Mouse (Mus musculus): ENCODE measurements around the gene Pitx2.

The Pitx2 gene

DNA sequence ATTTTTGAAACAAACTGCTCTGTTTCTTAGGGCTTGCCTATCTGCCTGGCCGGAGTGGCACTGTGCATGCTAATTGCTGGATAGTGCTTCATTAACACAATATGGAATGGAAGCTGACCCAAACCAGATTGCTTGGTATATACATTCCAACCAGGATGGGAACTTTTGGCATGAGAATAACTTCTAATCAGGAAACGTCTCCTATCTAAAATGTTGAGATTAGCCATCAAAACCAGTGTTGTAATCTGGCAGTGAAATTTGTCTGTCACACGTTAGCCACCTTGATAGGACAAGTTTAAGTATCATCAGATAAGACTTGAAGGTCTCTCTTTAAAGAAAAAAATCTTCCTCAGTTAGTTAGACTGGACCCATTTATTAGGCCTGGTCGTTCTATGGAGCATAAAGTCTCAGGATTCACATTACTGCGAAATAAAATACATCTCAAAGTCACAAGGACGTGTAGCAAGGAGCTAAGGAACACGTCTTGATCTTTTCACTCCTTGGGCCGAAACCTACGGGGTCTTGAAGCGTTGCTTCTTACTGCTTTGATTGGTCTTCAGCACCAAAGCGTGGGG lies 2.1 kb downstream of the Pitx2 start:
- DNase-seq (ENCODE audit: low spot score in 2 of 2), result no peak

DNA sequence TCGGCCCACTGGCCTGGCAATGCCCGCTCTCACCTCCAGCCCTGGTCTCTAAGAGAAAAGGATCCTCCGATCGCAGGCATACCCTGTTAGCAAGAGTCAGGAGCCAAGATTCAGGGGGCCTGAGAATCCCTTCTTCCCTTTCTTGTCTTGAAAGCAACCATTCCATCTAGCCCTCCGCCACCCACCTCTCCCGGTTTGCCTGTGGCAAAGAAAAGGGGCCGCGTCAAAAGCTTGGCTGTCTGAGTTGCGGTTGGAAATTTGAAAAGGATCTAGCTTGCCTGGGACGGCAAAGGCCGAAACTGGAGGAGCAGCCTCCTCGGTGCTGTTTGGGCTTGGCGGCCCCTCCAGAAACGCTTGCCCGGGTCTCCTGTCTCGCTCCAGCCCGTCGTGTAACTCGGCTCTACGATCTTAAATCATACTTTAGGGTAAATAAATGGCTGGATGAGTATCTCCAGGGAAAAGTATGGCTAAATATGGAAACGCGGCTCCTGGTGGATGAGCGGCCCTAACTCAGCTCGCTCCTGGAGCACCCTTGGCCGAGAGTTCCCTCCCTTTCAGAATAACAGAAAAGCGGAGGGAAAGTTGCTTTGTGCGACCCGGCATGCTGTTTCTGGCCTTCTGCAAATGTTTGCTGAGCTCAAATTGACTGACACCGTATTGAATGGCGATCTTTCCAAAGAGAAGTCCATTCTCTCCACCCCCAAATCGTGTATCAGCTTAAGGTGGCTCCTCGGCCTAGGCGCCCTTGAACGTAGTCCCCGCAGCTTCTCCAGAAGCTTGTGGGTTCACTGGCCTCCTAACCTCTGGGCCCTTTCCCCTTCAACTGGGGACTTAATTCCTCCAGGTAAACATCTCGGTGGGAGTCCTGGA lies 3.4 kb downstream of the Pitx2 start:
- no peak for DNase-seq (ENCODE audit: low spot score in 2 of 2)

DNA sequence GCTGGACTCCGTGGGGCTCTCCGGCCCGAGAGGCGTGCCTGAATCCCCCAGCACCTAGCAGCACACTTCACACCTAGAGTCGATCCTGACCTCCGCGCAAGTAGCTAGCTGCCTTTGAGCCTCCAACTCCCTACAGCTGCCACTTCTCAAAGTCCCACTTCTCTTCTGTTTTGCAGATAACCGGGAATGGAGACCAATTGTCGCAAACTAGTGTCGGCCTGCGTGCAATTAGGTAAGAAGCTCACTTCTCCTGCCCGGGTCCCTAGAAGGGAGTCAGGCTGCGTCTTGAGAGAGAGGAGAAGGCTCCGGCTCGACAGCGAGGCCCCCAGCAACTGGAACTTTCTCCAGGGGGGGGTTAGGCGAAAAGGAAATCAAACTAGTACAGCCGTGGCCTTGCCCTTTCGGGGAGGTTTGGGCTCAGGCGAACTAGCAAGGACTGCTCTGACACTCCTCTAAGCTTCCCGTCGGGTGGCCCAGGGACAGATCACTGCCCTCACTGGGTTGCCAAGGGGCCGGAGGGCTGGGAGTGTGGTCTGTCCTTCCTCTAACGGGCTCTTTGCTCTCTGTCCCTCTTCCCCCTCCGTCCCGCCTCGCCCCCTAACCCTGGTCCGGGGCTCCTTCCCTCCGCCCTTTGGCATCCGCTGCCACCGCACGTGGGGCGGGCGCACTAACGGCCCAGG lies 4.2 kb downstream of the Pitx2 start:
- DNase-seq (ENCODE audit: low spot score in 2 of 2), result no peak

DNA sequence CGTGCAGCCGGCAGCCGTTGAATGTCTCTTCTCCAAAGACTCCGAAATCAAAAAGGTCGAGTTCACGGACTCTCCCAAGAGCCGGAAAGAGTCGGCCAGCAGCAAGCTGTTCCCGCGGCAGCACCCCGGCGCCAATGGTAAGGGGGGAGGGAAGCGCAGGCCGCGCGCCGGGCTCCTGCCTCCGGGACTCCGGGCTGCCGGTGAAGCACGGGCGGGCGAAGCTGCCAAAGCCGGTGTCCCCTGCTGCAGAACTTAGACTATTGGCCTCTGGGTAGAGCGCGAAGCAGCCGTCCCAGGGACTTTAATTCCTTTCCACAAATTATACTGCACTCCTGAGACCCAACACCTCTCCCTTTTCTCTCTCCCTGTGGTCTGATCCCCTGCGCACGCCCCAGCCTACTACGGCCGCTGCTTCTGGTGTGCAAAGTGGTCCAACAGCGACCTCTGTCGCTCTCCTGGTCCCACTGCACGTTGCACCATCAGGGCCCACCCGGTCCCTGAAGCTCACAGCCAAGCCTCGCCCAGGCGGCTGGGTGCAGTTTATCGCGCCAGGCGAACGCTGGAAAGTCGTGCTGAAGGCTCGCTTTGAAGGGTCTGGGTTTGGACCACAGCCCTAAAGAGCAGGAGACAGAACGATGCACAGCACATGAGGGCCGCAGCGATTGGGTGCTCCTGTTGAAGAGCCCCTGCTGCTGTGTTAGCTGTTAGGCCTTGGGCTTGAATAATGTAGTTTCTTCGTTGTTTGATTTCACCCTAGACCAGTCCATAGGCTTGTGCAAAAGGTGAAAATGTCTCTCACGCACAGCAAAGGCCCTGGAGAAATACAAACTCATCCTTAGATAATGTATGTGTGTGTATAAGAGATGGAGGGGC lies 5.0 kb downstream of the Pitx2 start:
- DNase-seq (ENCODE audit: low spot score in 2 of 2), result no peak

DNA sequence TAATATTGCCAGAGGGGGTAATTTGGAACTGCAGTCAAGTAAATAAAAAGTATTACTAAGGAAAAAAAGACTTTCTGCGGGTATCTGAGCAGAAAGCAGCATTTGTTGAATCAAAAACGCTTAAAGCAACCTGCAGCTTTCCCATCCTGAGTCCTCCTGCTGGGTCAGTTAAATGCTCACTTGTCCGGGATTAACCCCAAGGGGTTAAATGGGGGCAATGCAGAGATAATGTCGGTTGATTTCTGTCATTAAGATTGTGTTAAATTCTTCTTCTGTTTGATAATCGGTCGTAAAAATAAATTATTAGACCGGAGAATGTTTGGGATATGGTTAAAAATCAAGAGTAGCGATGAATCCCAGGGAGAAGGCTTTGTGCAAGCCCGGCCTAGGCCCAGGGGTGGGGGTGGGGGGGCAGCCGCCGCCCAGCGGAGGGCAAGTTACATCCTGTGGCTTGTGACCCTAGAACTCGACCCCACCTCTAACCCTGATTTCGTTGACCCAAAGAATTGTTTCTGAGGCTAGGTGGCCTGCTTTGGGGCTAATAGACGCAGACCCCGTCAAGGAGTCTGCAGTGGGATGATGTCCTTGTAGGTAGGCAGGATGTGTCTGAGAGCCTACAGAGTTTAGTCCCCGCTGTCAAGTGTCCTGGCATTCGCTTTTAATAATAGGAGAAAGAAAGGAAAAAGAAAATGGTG lies 6.0 kb downstream of the Pitx2 start:
- no peak for DNase-seq (ENCODE audit: low spot score in 2 of 2)

DNA sequence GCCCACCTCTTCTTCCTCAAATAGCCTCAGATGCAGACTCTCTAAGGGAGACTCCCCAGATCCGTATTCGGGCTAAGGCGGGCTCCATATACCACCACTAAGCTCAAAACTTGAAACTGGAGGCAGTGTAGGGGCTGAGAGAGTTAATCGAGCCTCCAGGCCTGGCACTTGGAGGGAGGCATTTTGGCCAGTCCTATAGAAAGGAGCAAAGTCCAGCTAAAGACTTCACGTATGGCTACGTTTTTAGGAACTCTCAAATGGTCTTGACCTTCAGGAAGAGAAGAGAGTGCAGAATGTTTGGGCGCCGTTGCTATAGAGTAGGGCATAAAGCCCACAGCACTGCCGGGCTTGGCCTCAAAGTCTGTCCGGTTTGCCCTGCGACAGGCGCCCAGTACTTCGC lies 7.1 kb downstream of the Pitx2 start:
- DNase-seq (ENCODE audit: low spot score in 2 of 2), result no peak

DNA sequence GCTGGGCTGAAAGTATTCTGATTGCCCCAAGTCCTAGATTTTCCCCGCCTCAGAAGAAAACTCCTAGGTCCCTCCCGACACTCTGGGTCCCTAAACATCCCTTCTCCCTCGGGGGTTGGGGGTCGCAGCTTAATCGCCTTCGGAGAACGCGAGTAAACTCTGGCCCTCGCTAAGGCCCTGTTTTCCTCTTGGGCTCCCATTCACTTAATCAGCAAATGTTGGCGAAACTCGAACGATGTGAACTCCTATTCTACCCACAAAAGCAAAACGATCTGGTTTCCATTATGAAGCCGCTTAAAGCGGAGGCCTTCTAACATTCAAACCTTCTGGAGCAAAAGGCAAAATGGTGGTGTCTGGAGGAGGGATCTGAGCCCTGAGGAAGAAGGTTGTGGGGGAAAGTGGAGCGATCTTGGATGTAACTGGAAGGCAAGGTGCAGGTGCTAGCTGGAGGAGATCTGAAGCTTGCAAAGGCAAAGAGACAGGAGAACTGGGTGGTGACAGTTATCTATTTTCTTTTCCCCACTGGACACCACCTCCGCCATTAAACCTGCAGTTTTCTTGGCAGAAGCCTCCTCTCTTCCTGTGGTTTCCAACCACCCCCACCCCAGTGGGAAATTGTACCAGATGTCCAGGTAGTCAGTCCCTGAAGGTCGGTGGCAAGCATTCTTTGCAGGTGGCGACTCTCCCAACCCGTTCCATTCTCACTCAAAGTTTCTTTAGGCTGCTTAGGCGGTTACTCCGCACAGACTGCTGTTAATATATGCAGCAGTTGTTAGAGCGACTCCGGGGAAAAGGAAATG lies 7.8 kb downstream of the Pitx2 start:
- DNase-seq (ENCODE audit: low spot score in 2 of 2), result no peak

DNA sequence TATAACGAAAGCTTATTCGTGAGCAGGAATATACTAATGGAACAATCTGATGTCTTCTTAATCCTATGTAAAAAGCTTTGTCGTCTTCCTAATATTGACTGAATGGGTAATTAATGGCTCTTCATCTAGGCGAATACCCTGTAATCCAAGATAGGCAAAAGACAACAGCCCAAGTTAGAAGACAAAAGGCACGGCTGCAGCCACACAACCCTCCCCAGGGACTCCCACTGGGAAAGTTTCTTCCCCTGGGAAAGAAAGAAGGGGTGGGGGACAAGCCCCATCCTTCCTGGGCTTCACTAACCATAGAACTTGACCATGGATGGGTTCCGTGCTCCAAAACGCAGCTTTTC lies 8.3 kb downstream of the Pitx2 start:
- no peak for DNase-seq (ENCODE audit: low spot score in 2 of 2)

DNA sequence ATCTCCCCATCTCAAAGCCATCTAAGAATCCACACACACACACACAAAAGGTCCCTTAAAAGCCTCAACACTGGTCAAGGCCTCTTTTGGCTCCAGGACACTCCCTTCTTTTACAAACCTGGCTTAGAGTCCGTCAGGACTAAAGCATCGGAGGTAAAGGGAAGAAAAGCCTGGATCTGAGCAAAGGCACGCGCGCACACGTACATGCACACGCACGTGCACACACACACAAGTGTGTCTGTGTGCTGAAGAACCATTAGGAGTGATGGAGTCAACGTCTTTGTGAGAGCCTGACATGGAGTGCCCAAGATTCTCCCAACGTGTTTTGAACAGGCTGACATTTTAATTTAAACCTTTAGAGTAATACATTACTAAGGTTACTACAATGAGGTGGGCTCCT lies 8.7 kb downstream of the Pitx2 start:
- DNase-seq (ENCODE audit: low spot score in 2 of 2), result no peak

DNA sequence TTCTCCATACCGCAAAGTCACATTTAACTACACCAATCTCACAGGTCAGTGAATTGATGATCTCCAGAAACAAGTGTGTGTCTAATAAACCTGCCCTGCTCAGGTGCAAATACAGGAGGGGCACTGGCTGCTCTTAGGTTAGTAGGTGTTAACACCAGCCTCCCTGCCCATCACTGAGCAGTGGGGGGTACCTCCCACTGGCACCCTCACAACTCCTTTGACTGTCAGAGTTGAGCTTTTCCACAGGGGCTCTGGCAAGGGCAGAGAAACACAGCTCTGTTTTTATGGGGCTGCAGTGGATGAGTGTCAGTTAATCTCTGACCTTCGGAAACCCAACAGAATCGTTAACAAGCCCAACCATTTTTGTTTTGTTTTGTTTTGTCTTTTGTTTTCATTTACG lies 9.6 kb downstream of the Pitx2 start:
- DNase-seq (ENCODE audit: low spot score in 2 of 2), result no peak

DNA sequence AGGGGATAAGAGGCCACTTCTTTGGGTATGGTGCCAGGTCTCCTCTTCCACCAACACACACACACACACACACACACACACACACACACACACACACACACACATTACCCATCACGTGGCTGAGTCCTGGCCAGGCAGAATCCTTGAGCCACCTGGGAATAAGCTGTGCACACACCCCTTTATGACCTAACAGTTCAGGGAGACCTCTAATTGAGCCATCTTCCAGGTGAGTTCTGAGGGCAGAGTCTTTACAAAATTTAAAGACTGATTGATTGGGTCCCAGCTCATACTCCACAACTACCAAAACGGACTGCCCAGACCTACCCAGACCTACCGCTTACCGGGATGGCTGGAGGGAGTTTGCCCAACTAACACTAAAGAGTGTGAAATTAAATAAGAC lies 10.1 kb downstream of the Pitx2 start:
- DNase-seq (ENCODE audit: low spot score in 2 of 2), result no peak

DNA sequence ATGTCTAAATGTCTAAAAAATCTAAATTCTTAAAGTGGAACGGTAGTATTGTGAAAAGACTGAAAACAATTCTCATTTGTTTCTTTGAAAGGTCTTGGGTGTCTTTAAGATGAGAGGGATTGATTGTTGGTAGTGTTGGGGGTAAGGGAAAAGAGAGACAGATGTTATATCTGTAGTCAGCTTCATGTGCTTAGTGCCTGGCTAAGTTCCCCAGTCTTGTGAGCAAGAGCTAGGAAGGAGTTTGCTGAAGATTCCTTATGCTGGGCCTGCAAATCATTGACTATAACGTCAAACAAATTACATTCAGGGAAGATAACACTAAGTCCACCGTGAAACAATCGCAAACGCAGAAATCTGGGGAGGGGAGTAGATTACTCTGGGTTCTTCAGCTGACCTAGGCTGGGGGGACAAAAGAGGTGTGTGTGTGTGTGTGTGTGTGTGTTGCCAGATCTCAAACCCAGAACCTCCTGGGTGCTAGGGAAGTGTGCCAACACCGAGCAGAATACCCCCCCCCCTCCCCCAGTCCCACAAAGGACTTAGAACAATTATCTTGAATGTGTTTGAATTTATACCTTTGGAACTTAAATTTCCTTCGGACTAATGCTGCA lies 12.5 kb downstream of the Pitx2 start:
- no peak for DNase-seq (ENCODE audit: low spot score in 2 of 2)

DNA sequence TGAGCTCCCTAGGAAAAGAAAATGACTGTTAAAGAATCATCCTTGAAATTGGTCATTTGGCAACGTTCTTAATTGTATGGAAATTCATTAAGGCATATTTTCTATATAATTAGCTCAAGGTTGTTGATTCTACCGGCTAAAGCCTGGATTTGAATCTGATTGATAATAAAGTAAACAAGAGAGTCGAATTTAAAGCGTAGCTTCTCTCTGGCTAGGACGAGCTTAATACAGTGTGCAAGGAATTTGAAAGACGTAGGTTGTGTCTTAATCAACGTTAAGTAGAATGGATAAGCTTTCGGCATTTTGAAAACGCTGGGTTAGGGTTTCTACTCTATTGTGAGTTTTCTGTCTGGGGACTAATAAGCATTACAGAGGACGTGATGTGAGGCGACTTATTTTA lies 13.1 kb downstream of the Pitx2 start:
- no peak for DNase-seq (ENCODE audit: low spot score in 2 of 2)

DNA sequence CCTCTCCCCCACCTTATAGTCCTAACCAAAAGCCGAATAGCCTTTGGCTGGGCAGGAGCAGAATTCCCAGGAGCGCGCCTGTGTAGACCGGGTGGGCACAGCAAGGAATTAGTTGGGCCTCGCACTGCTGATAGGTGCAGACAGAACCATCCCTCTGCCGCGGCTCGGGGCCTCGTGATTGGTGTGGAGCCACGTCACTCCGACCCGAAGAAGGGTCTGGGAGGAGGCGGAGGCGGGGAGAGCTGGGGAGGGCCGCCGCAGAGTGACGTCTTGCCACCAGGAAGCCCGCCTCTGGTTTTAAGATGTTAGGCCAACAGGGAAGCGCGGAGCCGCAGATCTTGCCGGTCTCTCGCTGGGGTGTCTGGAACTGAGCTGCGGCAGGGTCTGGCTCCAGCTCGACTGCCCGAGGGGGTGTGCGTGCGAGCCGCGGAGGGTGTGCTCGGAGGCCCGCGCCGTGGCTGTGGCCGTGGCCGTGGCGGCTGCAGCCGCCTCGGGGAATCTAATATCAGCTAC lies 14.0 kb downstream of the Pitx2 start:
- DNase-seq (ENCODE audit: low spot score in 2 of 2), result peak; percentile 42 to 54

DNA sequence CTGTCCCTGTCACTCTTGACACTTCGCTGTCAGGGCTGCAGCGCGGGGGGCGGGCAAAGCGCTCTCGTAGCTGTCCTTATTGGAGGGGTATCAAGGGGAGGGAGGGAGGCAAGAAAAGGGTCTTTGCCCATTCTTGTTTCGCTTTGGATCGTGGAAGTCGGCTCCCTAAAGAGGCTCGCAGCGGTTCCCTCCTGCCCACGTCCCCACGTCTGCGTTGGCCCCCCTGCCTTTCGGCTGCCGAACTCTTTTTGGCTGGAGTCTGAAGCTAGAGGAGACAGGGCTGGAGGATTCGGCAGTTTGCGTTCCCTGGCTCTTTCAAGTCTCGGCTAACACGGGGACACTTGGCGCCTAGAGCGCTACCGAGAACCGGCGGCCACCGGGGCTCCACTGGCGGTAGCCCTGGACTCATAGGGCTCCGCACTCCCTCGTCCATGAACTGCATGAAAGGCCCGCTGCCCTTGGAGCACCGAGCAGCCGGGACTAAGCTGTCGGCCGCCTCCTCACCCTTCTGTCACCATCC lies 14.5 kb downstream of the Pitx2 start:
- DNase-seq (ENCODE audit: low spot score in 2 of 2), result no peak

DNA sequence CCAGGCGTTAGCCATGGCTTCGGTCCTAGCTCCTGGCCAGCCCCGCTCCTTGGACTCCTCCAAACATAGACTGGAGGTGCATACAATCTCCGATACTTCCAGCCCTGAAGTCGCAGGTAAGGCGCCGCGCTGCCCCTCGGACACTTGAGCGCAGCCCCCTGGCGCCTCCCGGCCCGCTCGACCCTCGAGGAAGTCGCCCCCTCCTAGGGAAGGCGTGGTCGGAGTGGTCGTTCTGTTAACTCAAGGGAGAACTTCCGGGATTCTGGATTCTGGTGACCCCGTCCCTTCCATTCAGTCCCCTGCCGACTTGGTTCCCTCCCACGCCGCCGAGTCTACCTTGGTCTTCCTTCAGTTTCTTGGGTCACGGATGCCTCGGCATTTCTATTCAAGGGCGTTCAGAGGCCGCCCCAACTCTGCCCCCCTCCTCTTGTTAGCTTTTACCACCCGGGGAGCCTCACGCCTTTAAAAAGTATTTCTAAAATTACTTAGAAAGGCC lies 15.0 kb downstream of the Pitx2 start:
- no peak for DNase-seq (ENCODE audit: low spot score in 2 of 2)

DNA sequence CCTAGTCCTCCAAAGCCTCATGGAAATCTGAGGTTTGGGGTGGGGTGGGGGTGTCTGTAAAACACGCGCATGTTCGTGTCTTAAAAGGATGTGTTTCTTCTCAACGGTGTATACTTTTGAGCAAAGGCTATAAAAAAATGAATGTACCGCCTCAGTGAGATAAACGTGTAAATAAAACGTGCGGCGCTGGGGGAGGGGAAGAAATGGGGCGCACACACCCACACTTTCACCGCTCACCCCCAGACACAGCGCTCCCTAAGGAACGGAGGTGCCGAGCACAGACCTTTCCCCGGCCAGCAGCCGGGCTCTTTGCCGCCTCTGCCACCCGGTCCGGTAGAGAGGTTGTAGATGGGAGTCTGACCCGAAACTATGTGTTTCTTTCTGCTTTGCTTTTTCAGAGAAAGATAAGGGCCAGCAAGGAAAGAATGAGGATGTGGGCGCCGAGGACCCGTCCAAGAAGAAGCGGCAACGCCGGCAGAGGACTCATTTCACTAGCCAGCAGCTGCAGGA lies 15.6 kb downstream of the Pitx2 start:
- no peak for DNase-seq (ENCODE audit: low spot score in 2 of 2)

DNA sequence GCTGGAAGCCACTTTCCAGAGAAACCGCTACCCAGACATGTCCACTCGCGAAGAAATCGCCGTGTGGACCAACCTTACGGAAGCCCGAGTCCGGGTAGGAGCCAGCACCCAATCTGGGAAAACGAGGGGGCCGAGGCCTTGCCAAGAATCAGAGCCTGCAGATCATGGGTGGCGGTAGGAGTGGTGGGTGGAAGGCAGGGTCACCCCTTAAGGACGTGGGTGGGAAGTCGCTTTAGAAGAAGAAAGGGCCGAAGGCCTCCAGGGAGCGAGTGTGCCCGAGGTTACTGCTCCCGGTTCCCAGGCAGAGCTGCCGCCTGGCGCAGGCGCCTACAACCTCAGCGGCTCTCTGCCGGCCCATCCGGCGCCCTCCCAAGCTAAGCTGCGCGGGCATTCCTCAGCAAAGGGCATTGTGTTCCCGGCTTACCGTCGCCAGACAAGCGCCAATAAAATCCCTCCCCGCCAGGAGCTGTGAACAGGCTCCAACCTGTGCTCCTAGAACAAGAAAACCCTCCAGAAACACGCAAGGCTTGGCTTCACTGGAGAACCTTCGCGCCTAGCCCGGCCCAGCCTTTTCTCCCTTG lies 16.2 kb downstream of the Pitx2 start:
- no peak for DNase-seq (ENCODE audit: low spot score in 2 of 2)

DNA sequence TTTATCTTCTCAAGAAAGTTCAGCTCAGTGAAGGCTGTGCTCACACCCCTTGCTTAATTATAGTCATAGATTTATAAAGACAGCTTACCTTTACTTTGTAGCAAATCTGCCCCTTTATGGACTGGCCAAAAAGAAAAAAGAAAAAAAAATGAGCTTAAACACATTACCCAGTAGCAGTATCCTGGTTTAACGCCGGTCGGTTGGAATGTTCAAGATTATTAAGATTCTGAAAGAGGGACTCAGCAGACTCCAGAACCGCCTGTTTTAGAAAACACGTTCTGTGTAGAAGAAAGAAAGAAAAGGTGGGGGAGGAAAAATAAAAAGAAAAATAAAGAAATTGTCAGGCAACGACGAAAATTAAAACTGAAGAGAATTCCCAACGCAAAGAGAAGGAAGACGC lies 16.8 kb downstream of the Pitx2 start:
- no peak for DNase-seq (ENCODE audit: low spot score in 2 of 2)
